Mouse (Mus musculus) right cerebral cortex, postnatal 14 days (tissue): ENCODE measurements around the gene Gm3402.
"Not testable (repeated sequence)": the region's sequence is repeated elsewhere in the genome, so short reads cannot be mapped to it uniquely, and the experiment has no call there.

Experiments
- DNase-seq: peaks from one replicate; pipeline ENCODE4 v3.0.0; 2022

The Gm3402 gene

GRCm38 (mm10) chr5:146513823-146514222 lies at the start of gene Gm3402:
Gene Gm3402 (plus strand): TSS chr5:146514123.
- not testable (repeated sequence) for DNase-seq

- DNase-seq, result no peak
These were observed 47.3 kb upstream of the Gm3402 start for GRCm38 (mm10) chr5:146466663-146467062.

- DNase-seq, result no peak
These were observed 45.6 kb upstream of the Gm3402 start for GRCm38 (mm10) chr5:146468311-146468710.

DNA sequence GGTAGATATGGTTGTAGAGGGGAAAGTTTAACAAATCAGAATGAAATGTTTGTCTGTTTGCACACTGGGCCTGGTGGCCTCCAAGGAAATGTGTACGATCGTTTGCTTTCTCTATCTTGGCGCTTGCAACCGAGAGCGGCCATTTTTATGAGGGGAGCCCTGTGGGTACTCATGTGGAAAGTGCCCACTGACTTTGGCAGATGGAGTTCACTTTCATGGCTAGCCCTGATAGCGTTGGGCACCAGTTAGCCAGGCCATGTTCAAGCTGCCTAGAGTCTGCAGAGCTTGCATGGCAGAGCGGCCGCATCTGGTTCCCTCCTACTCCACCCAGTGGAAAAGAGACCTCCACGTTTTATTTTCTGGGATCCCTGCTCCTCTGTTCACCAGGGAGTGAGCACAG lies 43.1 kb upstream of the Gm3402 start:
- no peak for DNase-seq

GRCm38 (mm10) chr5:146471311-146471710 lies 42.6 kb upstream of the Gm3402 start:
- no peak for DNase-seq

DNA sequence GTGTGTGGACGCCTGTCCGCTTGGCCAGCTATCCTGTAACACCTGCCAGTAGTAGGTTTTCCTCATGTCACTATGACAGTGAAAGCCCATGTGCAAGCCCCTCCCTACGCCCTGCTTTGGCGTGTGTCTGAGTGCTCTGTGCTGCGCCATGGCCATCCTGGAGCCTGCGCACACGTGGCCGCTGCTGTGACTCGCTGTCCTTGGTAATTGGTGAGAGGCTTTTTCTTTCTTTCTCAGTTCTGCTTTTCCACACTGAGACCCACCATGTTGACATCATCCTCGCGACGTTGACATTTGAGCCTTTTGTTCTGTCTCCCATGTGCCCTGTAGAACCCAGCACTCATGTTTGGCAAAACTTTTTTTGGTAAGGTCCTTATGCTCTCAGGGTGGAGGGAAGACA lies 42.1 kb upstream of the Gm3402 start:
- DNase-seq, result no peak

DNA sequence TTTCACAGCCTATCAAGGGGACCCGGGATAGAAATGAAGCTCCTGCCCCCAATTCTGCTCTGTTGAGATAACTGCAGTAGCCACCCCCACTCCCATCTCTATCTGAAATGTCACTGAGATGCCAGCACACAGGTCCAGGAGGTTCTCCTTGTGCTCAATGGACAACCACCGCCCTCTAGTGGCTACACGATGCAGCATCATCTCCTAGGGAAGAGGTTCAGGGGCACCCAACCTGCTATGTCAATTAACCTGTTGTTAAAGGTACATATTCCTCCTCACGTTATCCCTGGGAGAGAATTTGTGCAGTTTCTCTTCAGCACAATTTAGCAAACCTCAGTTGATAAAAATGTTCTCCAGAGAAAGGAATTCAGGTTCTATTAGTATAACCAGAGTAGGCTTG lies 34.4 kb upstream of the Gm3402 start:
- DNase-seq, result peak; percentile 44

GRCm38 (mm10) chr5:146481665-146482064 lies 32.3 kb upstream of the Gm3402 start, which contains the start of gene Gm6408:
Gene Gm6408 (plus strand): TSS chr5:146481965.
- not testable (repeated sequence) for DNase-seq

DNA sequence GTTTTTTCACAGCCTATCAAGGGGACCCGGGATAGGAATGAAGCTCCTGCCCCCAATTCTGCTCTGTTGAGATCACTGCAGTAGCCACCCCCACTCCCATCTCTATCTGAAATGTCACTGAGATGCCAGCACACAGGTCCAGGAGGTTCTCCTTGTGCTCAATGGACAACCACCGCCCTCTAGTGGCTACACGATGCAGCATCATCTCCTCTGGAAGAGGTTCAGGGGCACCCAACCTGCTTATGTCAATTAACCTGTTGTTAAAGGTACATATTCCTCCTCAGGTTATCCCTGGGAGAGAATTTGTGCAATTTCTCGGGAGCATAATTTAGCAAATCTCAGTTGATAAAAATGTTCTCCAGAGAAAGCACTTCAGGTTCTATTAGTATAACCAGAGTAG lies 25.0 kb upstream of the Gm3402 start:
- DNase-seq, result peak; percentile 43

DNA sequence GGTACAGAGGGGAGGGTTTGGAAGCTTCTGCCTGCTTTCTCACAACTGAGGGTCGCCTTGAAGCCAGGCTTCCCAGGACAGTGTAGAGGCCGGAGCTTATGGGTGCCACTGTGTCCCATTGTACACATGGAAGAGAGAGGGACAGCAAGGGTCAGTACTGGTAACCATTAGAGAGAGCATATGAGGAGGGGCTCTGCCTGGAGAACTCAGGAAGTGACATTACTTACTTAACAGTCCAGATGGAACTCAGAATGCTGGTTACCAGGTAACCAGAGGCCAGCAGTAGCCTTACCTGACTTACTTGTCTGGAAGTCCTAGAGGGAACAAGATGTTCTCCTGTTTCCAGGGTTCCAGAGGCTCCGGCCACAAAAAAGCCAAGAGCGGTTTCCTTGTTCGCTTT lies 22.9 kb upstream of the Gm3402 start, which contains the start of gene Gm6370:
Gene Gm6370 (plus strand): TSS at position 301 of the 400 bp plus-strand sequence.
- not testable (repeated sequence) for DNase-seq

GRCm38 (mm10) chr5:146502099-146502498 lies 11.8 kb upstream of the Gm3402 start, which contains the start of gene 4930449I24Rik:
Gene 4930449I24Rik (plus strand): TSS chr5:146502399.
- DNase-seq, result not testable (repeated sequence)

DNA sequence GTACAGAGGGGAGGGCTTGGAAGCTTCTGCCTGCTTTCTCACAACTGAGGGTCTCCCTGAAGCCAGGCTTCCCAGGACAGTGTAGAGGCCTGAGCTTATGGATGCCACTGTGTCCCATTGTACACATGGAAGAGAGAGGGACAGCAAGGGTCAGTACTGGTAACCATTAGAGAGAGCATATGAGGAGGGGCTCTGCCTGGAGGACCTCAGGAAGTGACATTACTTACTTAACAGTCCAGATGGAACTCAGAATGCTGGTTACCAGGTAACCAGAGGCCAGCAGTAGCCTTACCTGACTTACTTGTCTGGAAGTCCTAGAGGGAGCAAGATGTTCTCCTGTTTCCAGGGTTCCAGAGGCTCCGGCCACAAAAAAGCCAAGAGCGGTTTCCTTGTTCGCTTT lies 11.6 kb downstream of the Gm3402 start, which contains the start of gene Gm3404:
Gene Gm3404 (plus strand): TSS at position 301 of the 400 bp plus-strand sequence.
- not testable (repeated sequence) for DNase-seq

- DNase-seq, result not testable (repeated sequence)
These were observed 23.4 kb downstream of the Gm3402 start, which contains the start of gene Gm3409 for GRCm38 (mm10) chr5:146537347-146537746. Gene Gm3409 (plus strand): TSS chr5:146537647.

- not testable (repeated sequence) for DNase-seq
These were observed 41.9 kb downstream of the Gm3402 start, which contains the start of gene Gm3415 for GRCm38 (mm10) chr5:146555836-146556235. Gene Gm3415 (plus strand): TSS chr5:146556136.

- no peak for DNase-seq
These were observed 50.3 kb downstream of the Gm3402 start for GRCm38 (mm10) chr5:146564259-146564658.
